Mouse (Mus musculus): Measurements from ENCODE around the gene Gm4216. TPM values are rescaled to one million over a fixed set of nuclear protein-coding genes. Genes with fewer than 3 reads are reported as not detected.
"Not testable (repeated sequence)": the region's sequence is repeated elsewhere in the genome, so short reads cannot be mapped to it uniquely, and the experiment has no call there.

The Gm4216 gene
- total RNA-seq (2014; fragmentation: Nextera tagmentation) (not detected in 2 replicates), total RNA-seq (2017) (not detected in 2 replicates)

DNA sequence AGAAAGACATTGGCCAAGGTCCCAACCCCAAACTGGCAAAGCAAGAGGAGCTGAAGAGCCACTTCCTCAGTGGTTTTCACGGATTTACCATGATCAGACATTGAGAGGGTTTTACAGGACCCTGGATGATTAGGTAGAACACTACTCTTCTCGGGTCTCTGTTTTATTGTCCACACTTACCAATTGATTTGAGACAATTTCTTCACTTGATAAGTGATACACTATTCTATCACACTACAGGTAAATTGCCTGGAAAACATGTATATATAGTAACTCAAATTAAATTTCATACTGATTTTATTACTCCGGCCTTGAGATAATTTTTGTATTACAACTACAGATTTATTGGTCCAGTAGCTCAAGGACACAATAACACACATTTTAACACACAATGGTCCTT is at the start of gene Gm4216:
Gene Gm4216 (minus strand): TSS at position 101 of the 400 bp plus-strand sequence.
- not testable (repeated sequence) for ATAC-seq (replicated peaks; ENCODE audit: poor library complexity, severe bottlenecking)

DNA sequence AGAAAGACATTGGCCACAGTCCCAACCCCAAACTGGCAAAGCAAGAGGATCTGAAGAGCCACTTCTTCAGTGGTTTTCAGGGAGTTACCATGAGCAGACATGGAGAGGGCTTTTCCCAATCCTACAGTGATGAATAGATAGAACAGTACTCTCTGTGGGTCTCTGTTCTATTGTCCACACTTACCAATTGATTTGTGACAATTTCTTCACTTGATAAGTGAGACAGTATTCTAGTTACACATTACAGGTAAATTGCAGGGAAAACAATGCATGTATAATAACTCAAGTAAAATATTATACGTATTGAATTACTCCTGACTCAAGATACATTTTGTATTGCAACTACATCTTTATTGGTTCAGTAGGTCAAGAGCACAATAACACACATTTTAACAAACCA is 47.6 kb upstream of the Gm4216 start, which contains the start of gene Gm8720:
Gene Gm8720 (minus strand): TSS at position 101 of the 400 bp plus-strand sequence.
- not testable (repeated sequence) for ATAC-seq (replicated peaks; ENCODE audit: poor library complexity, severe bottlenecking)

DNA sequence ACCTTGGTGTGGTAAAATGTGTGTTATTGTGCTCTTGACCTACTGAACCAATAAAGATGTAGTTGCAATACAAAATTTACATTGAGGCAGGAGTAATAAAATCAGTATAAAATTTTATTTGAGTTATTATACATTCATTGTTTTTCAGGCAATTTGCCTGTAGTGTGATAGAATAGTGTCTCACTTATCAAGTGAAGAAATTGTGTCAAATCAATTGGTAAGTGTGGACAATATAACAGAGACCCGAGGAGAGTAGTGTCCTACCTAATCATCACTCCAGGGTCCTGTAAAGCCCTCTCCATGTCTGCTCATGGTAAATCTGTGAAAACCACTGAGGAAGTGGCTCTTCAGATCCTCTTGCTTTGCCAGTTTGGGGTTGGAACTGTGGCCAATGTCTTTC is 35.5 kb upstream of the Gm4216 start, which contains the start of gene Vmn1r163:
Gene Vmn1r163 (plus strand): TSS at position 301 of the 400 bp plus-strand sequence.
- ATAC-seq (replicated peaks; ENCODE audit: poor library complexity, severe bottlenecking) = not testable (repeated sequence)

DNA sequence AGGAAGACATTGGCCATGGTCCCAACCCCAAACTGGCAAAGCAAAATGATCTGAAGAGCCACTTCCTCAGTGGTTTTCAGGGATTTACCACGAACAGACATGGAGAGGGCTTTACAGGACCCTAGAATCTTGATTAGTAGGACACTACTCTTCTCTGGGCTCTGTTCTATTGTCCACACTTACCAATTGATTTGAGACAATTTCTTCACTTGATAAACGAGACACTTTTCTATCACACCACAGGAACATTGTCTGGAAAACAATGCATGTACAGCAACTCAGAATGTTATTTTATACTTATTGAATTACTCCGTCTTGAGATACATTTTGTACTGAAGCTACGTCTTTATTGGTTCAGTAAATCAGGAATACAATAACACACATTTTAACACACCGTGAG is 35.1 kb downstream of the Gm4216 start, which contains the start of gene Gm4214:
Gene Gm4214 (minus strand): TSS at position 101 of the 400 bp plus-strand sequence.
- not testable (repeated sequence) for ATAC-seq (replicated peaks; ENCODE audit: poor library complexity, severe bottlenecking)

Other genes starting within 250 kb of the Gm4216 start
- gene Vmn1r158, start 229.1 kb downstream of the Gm4216 start, total RNA-seq (2014; fragmentation: Nextera tagmentation) = not detected in 2 replicates
- not detected in 2 replicates for gene Vmn1r158, start 229.1 kb downstream of the Gm4216 start, total RNA-seq (2017)
- gene Vmn1r159, start 176.3 kb downstream of the Gm4216 start, total RNA-seq (2014; fragmentation: Nextera tagmentation) = not detected in 2 replicates
- gene Vmn1r159, start 176.3 kb downstream of the Gm4216 start, total RNA-seq (2017) = not detected in 2 replicates
- gene Vmn1r160, start 148.7 kb downstream of the Gm4216 start, total RNA-seq (2014; fragmentation: Nextera tagmentation) = not detected in 2 replicates
- not detected in 2 replicates for gene Vmn1r160, start 148.7 kb downstream of the Gm4216 start, total RNA-seq (2017)
- not detected in 2 replicates for gene Gm4214, start 35.2 kb downstream of the Gm4216 start, total RNA-seq (2014; fragmentation: Nextera tagmentation)
- gene Gm4214, start 35.2 kb downstream of the Gm4216 start, total RNA-seq (2017) = not detected in 2 replicates
- not detected in 2 replicates for gene Vmn1r163, start 35.6 kb upstream of the Gm4216 start, total RNA-seq (2014; fragmentation: Nextera tagmentation)
- not detected in 2 replicates for gene Vmn1r163, start 35.6 kb upstream of the Gm4216 start, total RNA-seq (2017)
- gene Gm8720, start 47.5 kb upstream of the Gm4216 start, total RNA-seq (2014; fragmentation: Nextera tagmentation) = not detected in 2 replicates
- gene Gm8720, start 47.5 kb upstream of the Gm4216 start, total RNA-seq (2017) = not detected in 2 replicates
- gene Gm10662, start 124.6 kb upstream of the Gm4216 start, total RNA-seq (2014; fragmentation: Nextera tagmentation) = not detected in 2 replicates
- gene Gm10662, start 124.6 kb upstream of the Gm4216 start, total RNA-seq (2017) = not detected in 2 replicates
- not detected in 2 replicates for gene Vmn1r165, start 197.4 kb upstream of the Gm4216 start, total RNA-seq (2014; fragmentation: Nextera tagmentation)
- not detected in 2 replicates for gene Vmn1r165, start 197.4 kb upstream of the Gm4216 start, total RNA-seq (2017)
- gene Vmn1r166, start 231.8 kb upstream of the Gm4216 start, total RNA-seq (2014; fragmentation: Nextera tagmentation) = not detected in 2 replicates
- gene Vmn1r166, start 231.8 kb upstream of the Gm4216 start, total RNA-seq (2017) = not detected in 2 replicates

Measured in granulocyte monocyte progenitor cell, adult 5-6 weeks (primary cell).